Mouse (Mus musculus): Measurements from ENCODE around the gene Tmem120b. TPM values are rescaled to one million over a fixed set of nuclear protein-coding genes. Genes with fewer than 3 reads are reported as not detected.

The Tmem120b gene
- polyA plus RNA-seq, 1 experiment from 2014 or later, result 8.9 TPM

- peaks cover 21% of the 10 kb centered on the region for H3K4me1 ChIP-seq (replicated peaks; ENCODE audit: control insufficient read depth, insufficient read depth, low read length)
- H3K4me3 ChIP-seq (ENCODE audit: low read depth, low read length), result peak overlapping the region; percentile 89
- no peak for ATAC-seq (replicated peaks; ENCODE audit: low FRiP score, low TSS enrichment, low read depth)
- H3K27me3 ChIP-seq (replicated peaks; ENCODE audit: control insufficient read depth, insufficient read depth, low read length), result no peaks in the 10 kb centered on the region
- H3K9ac ChIP-seq (ENCODE audit: low read length), result peak overlapping the region; percentile 99
- H3K27ac ChIP-seq (ENCODE audit: low read depth), result peak overlapping the region; percentile 100
- under 1% methylated on average over 22 of the region's 24 CpGs for WGBS
- no peaks in the 10 kb centered on the region for H3K9me3 ChIP-seq (ENCODE audit: control insufficient read depth, low read length)
- H3K4me2 ChIP-seq (ENCODE audit: low read length), result peak overlapping the region; percentile 100
- peak; percentile 76 for DNase-seq (ENCODE audit: low spot score)
- H3K36me3 ChIP-seq (ENCODE audit: control insufficient read depth, insufficient read depth, low read length), result peaks cover 28% of the 10 kb centered on the region
Measured at GRCm38 (mm10) chr5:123143251-123143970, 75.2 kb downstream of the Tmem120b start.

GRCm38 (mm10) chr5:123143971-123144745 lies 75.9 kb downstream of the Tmem120b start:
- H3K4me2 ChIP-seq (ENCODE audit: low read length), result peak overlapping the region; percentile 100
- WGBS, result 6% methylated on average over 17 of the region's 17 CpGs
- H3K9me3 ChIP-seq (ENCODE audit: control insufficient read depth, low read length), result no peaks in the 10 kb centered on the region
- H3K4me1 ChIP-seq (replicated peaks; ENCODE audit: control insufficient read depth, insufficient read depth, low read length), result peaks cover 26% of the 10 kb centered on the region
- H3K27me3 ChIP-seq (replicated peaks; ENCODE audit: control insufficient read depth, insufficient read depth, low read length), result no peaks in the 10 kb centered on the region
- H3K4me3 ChIP-seq (ENCODE audit: low read depth, low read length), result peak overlapping the region; percentile 89
- DNase-seq (ENCODE audit: low spot score) (peak; percentile 63), ATAC-seq (replicated peaks; ENCODE audit: low FRiP score, low TSS enrichment, low read depth) (no peak)
- H3K9ac ChIP-seq (ENCODE audit: low read length), result peak overlapping the region; percentile 99
- peaks cover 35% of the 10 kb centered on the region for H3K36me3 ChIP-seq (ENCODE audit: control insufficient read depth, insufficient read depth, low read length)
- H3K27ac ChIP-seq (ENCODE audit: low read depth), result peak overlapping the region; percentile 100; the same call in 1 of the 2 replicates

GRCm38 (mm10) chr5:123144746-123145590 lies 76.8 kb downstream of the Tmem120b start:
- Histone ChIP-seq H3K9ac (ENCODE audit: low read length) (peak overlapping the region; percentile 23; the same call in 1 of the 2 replicates), H3K9me3 (ENCODE audit: control insufficient read depth, low read length) (no peaks in the 10 kb centered on the region), H3K27me3 (replicated peaks; ENCODE audit: control insufficient read depth, insufficient read depth, low read length) (no peaks in the 10 kb centered on the region), H3K4me2 (ENCODE audit: low read length) (peak overlapping the region; percentile 100), H3K4me1 (replicated peaks; ENCODE audit: control insufficient read depth, insufficient read depth, low read length) (peaks cover 31% of the 10 kb centered on the region), H3K36me3 (ENCODE audit: control insufficient read depth, insufficient read depth, low read length) (peaks cover 35% of the 10 kb centered on the region), H3K4me3 (ENCODE audit: low read depth, low read length) (peak overlapping the region; percentile 89), H3K27ac (ENCODE audit: low read depth) (no peak overlapping the region)
- DNase-seq (ENCODE audit: low spot score), result no peak
- ATAC-seq (replicated peaks; ENCODE audit: low FRiP score, low TSS enrichment, low read depth), result no peak
- 37% methylated on average over 20 of the region's 20 CpGs for WGBS

- WGBS, result 85% methylated on average over 11 of the region's 11 CpGs
- DNase-seq (ENCODE audit: low spot score), result no peak
- ATAC-seq (replicated peaks; ENCODE audit: low FRiP score, low TSS enrichment, low read depth), result no peak
- Histone ChIP-seq H3K4me1 (replicated peaks; ENCODE audit: control insufficient read depth, insufficient read depth, low read length) (peaks cover 45% of the 10 kb centered on the region), H3K4me3 (ENCODE audit: low read depth, low read length) (no peak overlapping the region), H3K27ac (ENCODE audit: low read depth) (no peak overlapping the region), H3K27me3 (replicated peaks; ENCODE audit: control insufficient read depth, insufficient read depth, low read length) (no peaks in the 10 kb centered on the region), H3K36me3 (ENCODE audit: control insufficient read depth, insufficient read depth, low read length) (peaks cover 37% of the 10 kb centered on the region), H3K9me3 (ENCODE audit: control insufficient read depth, low read length) (no peaks in the 10 kb centered on the region), H3K9ac (ENCODE audit: low read length) (no peak overlapping the region), H3K4me2 (ENCODE audit: low read length) (no peak overlapping the region)
Measured at GRCm38 (mm10) chr5:123146357-123146756, 78.1 kb downstream of the Tmem120b start.

- Histone ChIP-seq H3K9me3 (ENCODE audit: control insufficient read depth, low read length) (no peaks in the 10 kb centered on the region), H3K27me3 (replicated peaks; ENCODE audit: control insufficient read depth, insufficient read depth, low read length) (no peaks in the 10 kb centered on the region), H3K36me3 (ENCODE audit: control insufficient read depth, insufficient read depth, low read length) (peaks cover 47% of the 10 kb centered on the region), H3K27ac (ENCODE audit: low read depth) (no peak overlapping the region), H3K4me2 (ENCODE audit: low read length) (no peak overlapping the region), H3K9ac (ENCODE audit: low read length) (no peak overlapping the region), H3K4me1 (replicated peaks; ENCODE audit: control insufficient read depth, insufficient read depth, low read length) (peaks cover 49% of the 10 kb centered on the region), H3K4me3 (ENCODE audit: low read depth, low read length) (no peak overlapping the region)
- ATAC-seq (replicated peaks; ENCODE audit: low FRiP score, low TSS enrichment, low read depth) (no peak), DNase-seq (ENCODE audit: low spot score) (no peak)
- 93% methylated on average over 17 of the region's 17 CpGs for WGBS
Measured at GRCm38 (mm10) chr5:123147569-123147968, 79.4 kb downstream of the Tmem120b start.

- ATAC-seq (replicated peaks; ENCODE audit: low FRiP score, low TSS enrichment, low read depth) (no peak), DNase-seq (ENCODE audit: low spot score) (no peak)
- Histone ChIP-seq H3K36me3 (ENCODE audit: control insufficient read depth, insufficient read depth, low read length) (peaks cover 53% of the 10 kb centered on the region), H3K4me1 (replicated peaks; ENCODE audit: control insufficient read depth, insufficient read depth, low read length) (peaks cover 49% of the 10 kb centered on the region), H3K27me3 (replicated peaks; ENCODE audit: control insufficient read depth, insufficient read depth, low read length) (no peaks in the 10 kb centered on the region), H3K9ac (ENCODE audit: low read length) (no peak overlapping the region), H3K27ac (ENCODE audit: low read depth) (no peak overlapping the region), H3K4me2 (ENCODE audit: low read length) (no peak overlapping the region), H3K9me3 (ENCODE audit: control insufficient read depth, low read length) (no peaks in the 10 kb centered on the region), H3K4me3 (ENCODE audit: low read depth, low read length) (no peak overlapping the region)
- WGBS, result 81% methylated on average over 25 of the region's 25 CpGs
Measured at GRCm38 (mm10) chr5:123148073-123148722, 80.0 kb downstream of the Tmem120b start.

- no peak overlapping the region; the same call in 1 of the 2 replicates for H3K27ac ChIP-seq (ENCODE audit: low read depth)
- H3K4me2 ChIP-seq (ENCODE audit: low read length), result peak overlapping the region; percentile 44
- WGBS, result 7% methylated on average over 19 of the region's 19 CpGs
- H3K4me1 ChIP-seq (replicated peaks; ENCODE audit: control insufficient read depth, insufficient read depth, low read length), result peaks cover 39% of the 10 kb centered on the region
- H3K27me3 ChIP-seq (replicated peaks; ENCODE audit: control insufficient read depth, insufficient read depth, low read length), result no peaks in the 10 kb centered on the region
- DNase-seq (ENCODE audit: low spot score), result peak; percentile 96
- no peaks in the 10 kb centered on the region for H3K9me3 ChIP-seq (ENCODE audit: control insufficient read depth, low read length)
- ATAC-seq (replicated peaks; ENCODE audit: low FRiP score, low TSS enrichment, low read depth), result peak; percentile 83
- no peak overlapping the region for H3K9ac ChIP-seq (ENCODE audit: low read length)
- H3K4me3 ChIP-seq (ENCODE audit: low read depth, low read length), result peak overlapping the region; percentile 22
- H3K36me3 ChIP-seq (ENCODE audit: control insufficient read depth, insufficient read depth, low read length), result peaks cover 68% of the 10 kb centered on the region
Measured at GRCm38 (mm10) chr5:123149451-123150400, 81.5 kb downstream of the Tmem120b start.

Measured in intestine, embryonic 14.5 days (tissue).